Mouse (Mus musculus) liver, embryonic 11.5 days (tissue): ENCODE measurements around the gene Sytl3. TPM values are rescaled to one million over a fixed set of nuclear protein-coding genes. Genes with fewer than 3 reads are reported as not detected.

Source experiments
- ATAC-seq: fragments of 200-750 bp; cut with Nextera tagmentation; replicated peaks from 2 replicates; pipeline ENCODE4 v1.8.0; 2017; ENCODE audit warnings: moderate number of reproducible peaks, mild to moderate bottlenecking, moderate TSS enrichment, moderate library complexity; ENCODE audit not compliant: low FRiP score
- DNase-seq: peaks from one replicate; pipeline ENCODE4 v3.0.0-alpha.2; 2017; ENCODE audit warnings: low spot score
- H3K27ac ChIP-seq: fragments of 300-500 bp; sonication (generic); 2 replicates; pipeline ENCODE4 v1.5.1; 2014; ENCODE audit warnings: mild to moderate bottlenecking, low read depth, low read length, control low read depth
- H3K27me3 ChIP-seq: fragments of 300-500 bp; sonication (generic); replicated peaks from 2 replicates; pipeline ENCODE4 v1.6.1; 2014; ENCODE audit warnings: low read length, mixed read lengths; ENCODE audit not compliant: control insufficient read depth, insufficient read depth
- H3K36me3 ChIP-seq: fragments of 300-500 bp; sonication (generic); 2 replicates; pipeline ENCODE4 v1.6.1; 2014; ENCODE audit warnings: mild to moderate bottlenecking, low read length, moderate library complexity, mixed read lengths; ENCODE audit not compliant: control insufficient read depth, insufficient read depth
- H3K4me1 ChIP-seq: fragments of 300-500 bp; sonication (generic); replicated peaks from 2 replicates; pipeline ENCODE4 v1.6.1; 2014; ENCODE audit warnings: low read length, mixed read lengths; ENCODE audit not compliant: control insufficient read depth, insufficient read depth
- H3K4me2 ChIP-seq: fragments of 300-500 bp; sonication (generic); 2 replicates; pipeline ENCODE4 v1.6.1; 2014; ENCODE audit warnings: mild to moderate bottlenecking, control low read depth, moderate library complexity
- H3K4me3 ChIP-seq: fragments of 300-500 bp; sonication (generic); 2 replicates; pipeline ENCODE4 v1.5.1; 2014; ENCODE audit warnings: low read depth, low read length, control low read depth
- H3K9ac ChIP-seq: fragments of 300-500 bp; sonication (generic); 2 replicates; pipeline ENCODE4 v1.6.1; 2014; ENCODE audit warnings: low read depth, low read length, control low read depth
- H3K9me3 ChIP-seq: fragments of 300-500 bp; sonication (generic); 2 replicates; pipeline ENCODE4 v1.6.1; 2016; ENCODE audit warnings: low read length, inconsistent platforms, mixed read lengths; ENCODE audit not compliant: control insufficient read depth
- WGBS: fragments of 180-500 bp; shearing (Covaris S2); extraction: QIAGEN DNeasy Blood & Tissue Kit; methylation state at CpG from one replicate; pipeline ENCODE4 v1.1.7; 2014; 5-methylcytosine and 5-hydroxymethylcytosine counted together
- polyA plus RNA-seq: library from polyadenylated mRNA; unstranded; fragments of >200 nt; fragmentation: Nextera tagmentation; extraction: Ambion mirVana; gene quantifications from 2 replicates; pipeline ENCODE4 v1.2.1, GENCODE M21; 2014

The Sytl3 gene
- polyA plus RNA-seq, 1 experiment from 2014 or later = not detected

GRCm38 (mm10) chr17:6757902-6758301 lies 99.0 kb downstream of the Sytl3 start:
- Histone ChIP-seq H3K27ac (no peak overlapping the region), H3K4me2 (no peak overlapping the region), H3K27me3 (no peaks in the 10 kb centered on the region), H3K9me3 (no peaks in the 10 kb centered on the region), H3K36me3 (peaks cover 12% of the 10 kb centered on the region), H3K4me1 (peaks cover 8% of the 10 kb centered on the region), H3K9ac (no peak overlapping the region), H3K4me3 (no peak overlapping the region)
- DNase-seq (no peak), ATAC-seq (no peak)
- WGBS = 94% methylated on average over 16 of the region's 16 CpGs

- Histone ChIP-seq H3K27me3 (no peaks in the 10 kb centered on the region), H3K4me1 (peaks cover 15% of the 10 kb centered on the region), H3K36me3 (peaks cover 8% of the 10 kb centered on the region; the same call in 1 of the 2 replicates), H3K9me3 (no peaks in the 10 kb centered on the region), H3K4me2 (no peak overlapping the region), H3K4me3 (no peak overlapping the region), H3K9ac (no peak overlapping the region), H3K27ac (no peak overlapping the region)
- ATAC-seq (no peak), DNase-seq (no peak)
- 87% methylated on average over 8 of the region's 8 CpGs for WGBS
Observed at GRCm38 (mm10) chr17:6758845-6759244, 100.0 kb downstream of the Sytl3 start.

- H3K36me3 ChIP-seq = peaks cover 8% of the 10 kb centered on the region; the same call in 1 of the 2 replicates
- 74% methylated on average over 9 of the region's 9 CpGs for WGBS
- H3K4me3 ChIP-seq = no peak overlapping the region
- H3K9me3 ChIP-seq = no peaks in the 10 kb centered on the region
- DNase-seq = no peak
- peaks cover 24% of the 10 kb centered on the region for H3K4me1 ChIP-seq
- H3K27ac ChIP-seq = no peak overlapping the region
- no peak overlapping the region for H3K9ac ChIP-seq
- H3K4me2 ChIP-seq = no peak overlapping the region
- no peaks in the 10 kb centered on the region for H3K27me3 ChIP-seq
- ATAC-seq = no peak
Observed at GRCm38 (mm10) chr17:6759717-6760292, 100.9 kb downstream of the Sytl3 start.

- Histone ChIP-seq H3K4me3 (no peak overlapping the region), H3K27me3 (no peaks in the 10 kb centered on the region), H3K4me1 (peaks cover 42% of the 10 kb centered on the region), H3K4me2 (peak overlapping the region; percentile 33), H3K36me3 (no peaks in the 10 kb centered on the region), H3K9me3 (no peaks in the 10 kb centered on the region), H3K9ac (no peak overlapping the region), H3K27ac (0 out of 2 replicates have a peak overlapping the region, but pooled peaks have one; percentile 16)
- DNase-seq = no peak
- ATAC-seq = peak; percentile 78
- 45% methylated on average over 7 of the region's 7 CpGs for WGBS
Observed at GRCm38 (mm10) chr17:6763513-6764226, 104.8 kb downstream of the Sytl3 start.

GRCm38 (mm10) chr17:6764227-6764593 lies 105.3 kb downstream of the Sytl3 start:
- Histone ChIP-seq H3K4me1 (peaks cover 45% of the 10 kb centered on the region), H3K9ac (no peak overlapping the region), H3K27me3 (no peaks in the 10 kb centered on the region), H3K9me3 (no peaks in the 10 kb centered on the region), H3K4me3 (no peak overlapping the region), H3K36me3 (no peaks in the 10 kb centered on the region), H3K4me2 (peak overlapping the region; percentile 33), H3K27ac (no peak overlapping the region)
- 58% methylated on average over 7 of the region's 7 CpGs for WGBS
- ATAC-seq = peak; percentile 47; the same call in 1 of the 2 replicates
- no peak for DNase-seq

- H3K27me3 ChIP-seq = no peaks in the 10 kb centered on the region
- peaks cover 50% of the 10 kb centered on the region for H3K4me1 ChIP-seq
- DNase-seq = no peak
- no peak overlapping the region for H3K9ac ChIP-seq
- no peaks in the 10 kb centered on the region for H3K9me3 ChIP-seq
- H3K4me3 ChIP-seq = no peak overlapping the region
- H3K4me2 ChIP-seq = no peak overlapping the region
- H3K27ac ChIP-seq = no peak overlapping the region
- 86% methylated on average over 4 of the region's 4 CpGs for WGBS
- no peak for ATAC-seq
- H3K36me3 ChIP-seq = no peaks in the 10 kb centered on the region
Observed at GRCm38 (mm10) chr17:6764730-6765129, 105.8 kb downstream of the Sytl3 start.

GRCm38 (mm10) chr17:6765886-6766285 lies 107.0 kb downstream of the Sytl3 start:
- Histone ChIP-seq H3K27me3 (no peaks in the 10 kb centered on the region), H3K36me3 (no peaks in the 10 kb centered on the region), H3K4me3 (no peak overlapping the region), H3K27ac (no peak overlapping the region), H3K9me3 (no peaks in the 10 kb centered on the region), H3K4me2 (no peak overlapping the region), H3K9ac (no peak overlapping the region), H3K4me1 (peaks cover 50% of the 10 kb centered on the region)
- ATAC-seq = no peak
- DNase-seq = no peak
- 63% methylated on average over 2 of the region's 2 CpGs for WGBS

- no peak overlapping the region for H3K27ac ChIP-seq
- no peak for ATAC-seq
Observed at GRCm38 (mm10) chr17:6766823-6767222, 107.9 kb downstream of the Sytl3 start.

GRCm38 (mm10) chr17:6767771-6768170 lies 108.9 kb downstream of the Sytl3 start:
- WGBS = 65% methylated on average over 5 of the region's 5 CpGs
- no peak overlapping the region for H3K27ac ChIP-seq
- H3K4me1 ChIP-seq = peaks cover 50% of the 10 kb centered on the region
- no peak overlapping the region for H3K4me3 ChIP-seq
- ATAC-seq = no peak
- H3K4me2 ChIP-seq = no peak overlapping the region
- H3K27me3 ChIP-seq = no peaks in the 10 kb centered on the region
- no peaks in the 10 kb centered on the region for H3K9me3 ChIP-seq
- no peaks in the 10 kb centered on the region for H3K36me3 ChIP-seq
- DNase-seq = no peak
- no peak overlapping the region for H3K9ac ChIP-seq

More at GRCm38 (mm10) chr17:6766823-6767222, 107.9 kb downstream of the Sytl3 start:
- no peak overlapping the region for H3K9ac ChIP-seq
- DNase-seq = no peak
- H3K4me3 ChIP-seq = no peak overlapping the region
- no peaks in the 10 kb centered on the region for H3K27me3 ChIP-seq
- 80% methylated on average over 4 of the region's 4 CpGs for WGBS
- H3K4me2 ChIP-seq = no peak overlapping the region
- peaks cover 50% of the 10 kb centered on the region for H3K4me1 ChIP-seq
- H3K9me3 ChIP-seq = no peaks in the 10 kb centered on the region
- no peaks in the 10 kb centered on the region for H3K36me3 ChIP-seq
